Mouse (Mus musculus) bone marrow macrophage, adult 2 months (primary cell): ENCODE measurements around the gene Cyp4a30b.
"Not testable (repeated sequence)": the region's sequence is repeated elsewhere in the genome, so short reads cannot be mapped to it uniquely, and the experiment has no call there.

Experiments
- CTCF ChIP-seq: IDR thresholded peaks from 2 replicates; pipeline ENCODE4 v1.5.1; 2012; ENCODE audit warnings: low read depth, mild to moderate bottlenecking, low read length, moderate library complexity
- POLR2A ChIP-seq: IDR thresholded peaks from 2 replicates; pipeline ENCODE4 v1.6.1; 2012; ENCODE audit warnings: mild to moderate bottlenecking, low read depth, low read length, borderline replicate concordance

GRCm38 (mm10) chr4:115513964-115514363 lies 61.6 kb downstream of the Cyp4a30b start:
- not testable (repeated sequence) for TF ChIP-seq POLR2A, CTCF
